Mouse (Mus musculus) CH12.LX (cell line): ENCODE results near the gene Slc16a13. TPM values are rescaled to one million over a fixed set of nuclear protein-coding genes. Genes with fewer than 3 reads are reported as not detected.

ENCODE experiments used
- DNase-seq: peaks from one replicate; pipeline ENCODE4 v3.0.0-alpha.2; 2013; ENCODE audit errors: extremely low read depth
- H3K27ac ChIP-seq: 2 replicates; pipeline ENCODE4 v1.5.1; 2012; ENCODE audit warnings: low read depth, mild to moderate bottlenecking, control low read depth, moderate library complexity; ENCODE audit not compliant: insufficient read depth
- H3K27me3 ChIP-seq: replicated peaks from 2 replicates; pipeline ENCODE3; 2012; ENCODE audit warnings: inconsistent platforms
- H3K36me3 ChIP-seq, 2 experiments: replicated peaks in 1 of 2; 2 replicates each; pipeline versions ENCODE3 to v1.6.1; 2012; ENCODE audit warnings: inconsistent platforms in 1 of 2, low read length in 1 of 2, mild to moderate bottlenecking in 1 of 2, mixed read lengths in 1 of 2, moderate library complexity in 1 of 2; ENCODE audit not compliant: control insufficient read depth in 1 of 2, insufficient read depth in 1 of 2
- H3K4me1 ChIP-seq, 2 experiments: 2 replicates each; pipeline ENCODE4 v1.6.1; 2012; ENCODE audit warnings: inconsistent platforms in 1 of 2, moderate library complexity in 1 of 2; ENCODE audit not compliant: insufficient read depth in 2 of 2, control insufficient read depth in 1 of 2
- H3K4me2 ChIP-seq: 2 replicates; pipeline ENCODE4 v1.6.1; 2012; ENCODE audit warnings: low read depth, mild to moderate bottlenecking, control low read depth; ENCODE audit not compliant: poor library complexity, insufficient read depth, severe bottlenecking
- H3K4me3 ChIP-seq, 3 experiments: fragments of 150-350 bp in 1 of 3; sonication (generic) in 1 of 3; replicated peaks in 1 of 3; 2 replicates each; pipeline versions ENCODE3 to v1.5.1; 2011 to 2012; ENCODE audit warnings: low read depth in 2 of 3, low read length in 2 of 3, mild to moderate bottlenecking in 2 of 3, moderate library complexity in 2 of 3, control low read depth in 1 of 3, improper control_type of control experiment in 1 of 3, inconsistent platforms in 1 of 3, mixed read lengths in 1 of 3; ENCODE audit not compliant: poor library complexity in 1 of 3
- H3K79me2 ChIP-seq: replicated peaks from 2 replicates; pipeline ENCODE4 v1.6.1; 2012; ENCODE audit warnings: mild to moderate bottlenecking, moderate library complexity; ENCODE audit not compliant: control insufficient read depth, poor library complexity, insufficient read depth, severe bottlenecking; ENCODE audit errors: extremely low read depth
- H3K9ac ChIP-seq: 2 replicates; pipeline ENCODE4 v1.6.1; 2012; ENCODE audit warnings: low read depth, mild to moderate bottlenecking, control low read depth, moderate library complexity; ENCODE audit not compliant: insufficient read depth
- H3K9me3 ChIP-seq: replicated peaks from 2 replicates; pipeline ENCODE3; 2012; ENCODE audit warnings: low read length, inconsistent platforms, mixed read lengths
- BHLHE40 ChIP-seq: IDR thresholded peaks from 2 replicates; pipeline ENCODE4 v1.6.1; 2011; ENCODE audit warnings: mild to moderate bottlenecking, low read depth, low read length, improper control_type of control experiment
- CHD1 ChIP-seq: IDR thresholded peaks from 2 replicates; pipeline ENCODE4 v1.6.1; 2012; ENCODE audit warnings: low read depth, low read length, improper control_type of control experiment, inconsistent platforms
- CTCF ChIP-seq, 2 experiments: IDR thresholded peaks in 1 of 2; conservative IDR thresholded peaks in 1 of 2; 2 replicates each; pipeline ENCODE4 v1.5.1; 2011 to 2012; ENCODE audit warnings: low read depth in 2 of 2, low read length in 2 of 2, improper control_type of control experiment in 1 of 2, inconsistent platforms in 1 of 2, mild to moderate bottlenecking in 1 of 2, moderate library complexity in 1 of 2
- ELF1 ChIP-seq: IDR thresholded peaks from 2 replicates; pipeline ENCODE4 v1.6.1; 2014; ENCODE audit warnings: low read depth, mild to moderate bottlenecking, inconsistent platforms, low read length, improper control_type of control experiment
- EP300 ChIP-seq: IDR thresholded peaks from 2 replicates; pipeline ENCODE4 v1.6.1; 2011; ENCODE audit warnings: low read length, improper control_type of control experiment
- HCFC1 ChIP-seq: IDR thresholded peaks from 2 replicates; pipeline ENCODE4 v1.6.1; 2012; ENCODE audit warnings: low read depth, mild to moderate bottlenecking, inconsistent platforms, low read length, improper control_type of control experiment
- JUN ChIP-seq: IDR thresholded peaks from 2 replicates; pipeline ENCODE4 v1.6.1; 2011; ENCODE audit warnings: low read depth, mild to moderate bottlenecking, low read length, improper control_type of control experiment, moderate library complexity; ENCODE audit not compliant: insufficient read depth
- KAT2A ChIP-seq: IDR thresholded peaks from 2 replicates; pipeline ENCODE4 v1.6.1; 2012; ENCODE audit warnings: low read length, improper control_type of control experiment, inconsistent platforms; ENCODE audit not compliant: insufficient replicate concordance
- MAFK ChIP-seq: IDR thresholded peaks from 2 replicates; pipeline ENCODE4 v1.6.1; 2011; ENCODE audit warnings: low read length, improper control_type of control experiment; ENCODE audit not compliant: insufficient replicate concordance
- MAX ChIP-seq: IDR thresholded peaks from 2 replicates; pipeline ENCODE4 v1.6.1; 2011; ENCODE audit warnings: low read length, improper control_type of control experiment
- MAZ ChIP-seq: IDR thresholded peaks from 2 replicates; pipeline ENCODE4 v1.6.1; 2012; ENCODE audit warnings: low read depth, mild to moderate bottlenecking, inconsistent platforms, low read length, improper control_type of control experiment, moderate library complexity
- MEF2A ChIP-seq: IDR thresholded peaks from 2 replicates; pipeline ENCODE4 v1.6.1; 2014; ENCODE audit warnings: low read depth, mild to moderate bottlenecking, inconsistent platforms, low read length, improper control_type of control experiment, borderline replicate concordance
- MYC ChIP-seq: IDR thresholded peaks from 2 replicates; pipeline ENCODE4 v1.6.1; 2011; ENCODE audit warnings: low read depth, mild to moderate bottlenecking, improper control_type of control experiment, low read length
- NELFE ChIP-seq: IDR thresholded peaks from 2 replicates; pipeline ENCODE4 v1.6.1; 2011; ENCODE audit warnings: low read depth, low read length, improper control_type of control experiment
- RCOR1 ChIP-seq: conservative IDR thresholded peaks from 2 replicates; pipeline ENCODE4 v1.6.1; 2012; ENCODE audit warnings: low read depth, mild to moderate bottlenecking, inconsistent platforms, low read length, improper control_type of control experiment
- SMC3 ChIP-seq: IDR thresholded peaks from 2 replicates; pipeline ENCODE4 v1.6.1; 2011; ENCODE audit warnings: low read depth, low read length, improper control_type of control experiment
- USF2 ChIP-seq: conservative IDR thresholded peaks from 2 replicates; pipeline ENCODE4 v1.6.1; 2011; ENCODE audit warnings: low read depth, low read length, improper control_type of control experiment
- ZKSCAN1 ChIP-seq: IDR thresholded peaks from 2 replicates; pipeline ENCODE4 v1.6.1; 2012; ENCODE audit warnings: low read depth, inconsistent platforms, low read length, improper control_type of control experiment, borderline replicate concordance
- ZMIZ1 ChIP-seq: IDR thresholded peaks from 2 replicates; pipeline ENCODE4 v1.6.1; 2012; ENCODE audit warnings: low read depth, mild to moderate bottlenecking, inconsistent platforms, low read length, improper control_type of control experiment
- dilution Hi-C: fragments of 300-500 bp; cut with MboI; formaldehyde crosslinking; loops from 2 replicates; pipeline ENCODE4 v1.14.3; 2020; ENCODE audit warnings: low sequenced_read_pairs; ENCODE audit not compliant: extremely low pct_unique_long_range_greater_than_20kb, extremely low pct_ligation_motif_present
- in situ Hi-C: fragments of 300-500 bp; cut with MboI; formaldehyde crosslinking; loops from 3 replicates; pipeline ENCODE4 v1.14.3; 2019; ENCODE audit warnings: low sequenced_read_pairs, low pct_ligation_motif_present, low pct_unique_long_range_greater_than_20kb, mixed read lengths
- polyA plus RNA-seq: library from polyadenylated mRNA; unstranded; fragments of >175 nt; gene quantifications from 2 replicates; pipeline ENCODE4 v1.2.1, GENCODE M21; 2012; ENCODE audit warnings: low read depth; ENCODE audit not compliant: insufficient read length
- total RNA-seq, 2 experiments: library from RNA; depleted of rRNA; stranded (reverse); fragments of 300-350 nt in 1 of 2; fragments of >200 nt in 1 of 2; gene quantifications; 2 replicates each; pipeline ENCODE4 v1.2.3; 2012 to 2014

The Slc16a13 gene
- total and polyA plus RNA-seq, 3 experiments = 8.4 to 19.0 (median 12.0) TPM

- TF ChIP-seq ZKSCAN1 = no peak
- peak; percentile 92 for TF ChIP-seq NELFE
- TF ChIP-seq CTCF (conservative IDR thresholded peaks at IDR 0.05 in 1 of 2, IDR thresholded peaks at IDR 0.05 in 1 of 2; ENCODE audit: low read depth in 2 of 2, low read length in 2 of 2) = peak in 1 of 2 experiments; percentile 67; a peak in 2 of 4 replicates
- TF ChIP-seq USF2 = no peak
- TF ChIP-seq MAX = peak; percentile 86
- peak; percentile 85 for TF ChIP-seq HCFC1
- peak; percentile 90 for TF ChIP-seq KAT2A
- peak; percentile 76; the same call in 1 of the 2 replicates for TF ChIP-seq MEF2A
- no peak for TF ChIP-seq EP300
- peak; percentile 82; the same call in 1 of the 2 replicates for TF ChIP-seq MAZ
- TF ChIP-seq ELF1 = peak; percentile 92
- peak; percentile 88; the same call in 1 of the 2 replicates for TF ChIP-seq MYC
- no peak for TF ChIP-seq MAFK
- TF ChIP-seq JUN = peak; percentile 15; the same call in 1 of the 2 replicates
- TF ChIP-seq BHLHE40 = peak; percentile 72
- TF ChIP-seq, all 38 proteins: peak for 25
These were observed 16.7 kb upstream of the Slc16a13 start, which contains the start of gene 0610010K14Rik (continued) for GRCm38 (mm10) chr11:70237457-70238167.

GRCm38 (mm10) chr11:70236717-70237116 lies 15.9 kb upstream of the Slc16a13 start:
- Histone ChIP-seq H3K9me3 (no peaks in the 10 kb centered on the region), H3K4me1 (peaks cover 4 to 26% of the 10 kb centered on the region in 2 experiments), H3K79me2 (peaks cover 12% of the 10 kb centered on the region), H3K4me2 (peak overlapping the region; percentile 92; the same call in 1 of the 2 replicates), H3K27me3 (no peaks in the 10 kb centered on the region), H3K36me3 (peaks cover 10 to 27% of the 10 kb centered on the region in 2 experiments), H3K4me3 (peak overlapping the region; percentile 4 to 96 (median 79)), H3K27ac (no peak overlapping the region), H3K9ac (peak overlapping the region; percentile 83)
- dilution Hi-C loops (no loop called here), in situ Hi-C loops (loop anchor here (25.0 kb wide), 2 partner anchors 376 to 526 kb away; partner anchors contain the start of genes 4930544D05Rik, Chrne and Zfp3)
- DNase-seq = no peak
- no peak for TF ChIP-seq SMC3
- no peak for TF ChIP-seq CTCF (conservative IDR thresholded peaks at IDR 0.05 in 1 of 2, IDR thresholded peaks at IDR 0.05 in 1 of 2; ENCODE audit: low read depth in 2 of 2, low read length in 2 of 2)
- TF ChIP-seq ELF1 = no peak
- TF ChIP-seq NELFE = no peak
- TF ChIP-seq ZMIZ1 = no peak
- no peak for TF ChIP-seq CHD1
- no peak for TF ChIP-seq RCOR1
